Mouse (Mus musculus) myocyte (in vitro differentiated cells): ENCODE results near the gene Plxnd1.

Source experiments
- E2F4 ChIP-seq: IDR thresholded peaks from one replicate; pipeline ENCODE4 v1.6.1; 2011; ENCODE audit warnings: mild to moderate bottlenecking, control low read depth, moderate library complexity; ENCODE audit not compliant: insufficient read depth
- MAX ChIP-seq: IDR thresholded peaks from one replicate; pipeline ENCODE4 v1.6.1; 2011; ENCODE audit warnings: low read depth, mild to moderate bottlenecking, control low read depth
- MYOD1 ChIP-seq, 3 experiments: IDR thresholded peaks; one replicate each; pipeline ENCODE4 v1.6.1; 2011; ENCODE audit warnings: control low read depth in 2 of 3, low read depth in 2 of 3, mild to moderate bottlenecking in 2 of 3, moderate library complexity in 1 of 3; ENCODE audit not compliant: insufficient read length in 2 of 3, control insufficient read depth in 1 of 3
- MYOG ChIP-seq, 3 experiments: IDR thresholded peaks; one replicate each; pipeline ENCODE4 v1.6.1; 2011; ENCODE audit warnings: control low read depth in 2 of 3, low read depth in 2 of 3, mild to moderate bottlenecking in 2 of 3; ENCODE audit not compliant: insufficient read length in 2 of 3, control insufficient read depth in 1 of 3, insufficient read depth in 1 of 3
- POLR2A ChIP-seq: IDR thresholded peaks from one replicate; pipeline ENCODE4 v1.6.1; 2011; ENCODE audit warnings: low read depth, mild to moderate bottlenecking, control low read depth, moderate library complexity; ENCODE audit not compliant: insufficient read length
- POLR2AphosphoS2 ChIP-seq: IDR thresholded peaks from one replicate; pipeline ENCODE4 v1.6.1; 2011; ENCODE audit warnings: low read depth, control low read depth; ENCODE audit not compliant: insufficient read length
- SRF ChIP-seq: IDR thresholded peaks from one replicate; pipeline ENCODE4 v1.6.1; 2011; ENCODE audit warnings: low read depth; ENCODE audit not compliant: control insufficient read depth, insufficient read length
- TCF12 ChIP-seq: IDR thresholded peaks from one replicate; pipeline ENCODE4 v1.6.1; 2011; ENCODE audit warnings: mild to moderate bottlenecking, control low read depth; ENCODE audit not compliant: poor library complexity, insufficient read depth, severe bottlenecking
- TCF3 ChIP-seq: IDR thresholded peaks from one replicate; pipeline ENCODE4 v1.6.1; 2011; ENCODE audit warnings: low read depth, control low read depth; ENCODE audit not compliant: insufficient read length
- USF1 ChIP-seq: IDR thresholded peaks from one replicate; pipeline ENCODE4 v1.6.1; 2011; ENCODE audit warnings: low read depth, mild to moderate bottlenecking, control low read depth, moderate library complexity

DNA sequence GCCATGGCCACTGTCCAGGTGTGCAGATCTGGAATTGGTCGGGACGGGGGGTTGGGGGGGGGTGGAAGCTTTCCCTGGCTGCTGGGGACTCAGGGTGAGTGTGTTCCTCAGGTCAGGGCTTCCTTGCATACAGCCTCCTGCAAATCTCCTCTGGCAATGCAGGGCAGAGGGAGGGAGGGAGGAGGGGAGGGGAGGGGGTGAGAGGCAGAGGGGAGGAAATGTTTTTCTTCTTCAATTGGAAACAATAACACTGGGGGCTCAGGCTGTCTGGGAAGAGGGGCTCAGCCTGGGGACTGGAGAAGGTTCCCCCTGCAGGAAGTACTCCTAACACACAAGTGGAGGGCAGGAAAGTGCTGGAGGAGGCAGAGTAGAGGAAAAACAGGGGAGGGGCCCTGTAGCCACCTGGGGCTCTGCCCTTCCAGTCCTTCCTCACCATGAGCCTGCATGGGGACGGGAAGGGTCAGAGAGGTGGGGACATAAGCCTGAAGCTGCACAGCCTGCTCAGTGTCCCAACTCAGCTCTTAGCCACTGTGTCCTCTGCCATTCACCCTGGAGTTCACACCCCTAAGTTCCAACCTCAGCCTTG is 3.0 kb upstream of the Plxnd1 start:
- no peak for TF ChIP-seq TCF12
- no peak for TF ChIP-seq POLR2A
- TF ChIP-seq E2F4: no peak
- no peak for TF ChIP-seq MYOG (IDR thresholded peaks at IDR 0.05; ENCODE audit: control insufficient read depth in 1 of 3, insufficient read depth in 1 of 3, insufficient read length in 2 of 3, low read depth in 2 of 3)
- TF ChIP-seq SRF: no peak
- no peak for TF ChIP-seq MAX
- TF ChIP-seq USF1: no peak
- TF ChIP-seq MYOD1 (IDR thresholded peaks at IDR 0.05; ENCODE audit: control insufficient read depth in 1 of 3, insufficient read length in 2 of 3, low read depth in 2 of 3): no peak
- TF ChIP-seq POLR2AphosphoS2: no peak
- TF ChIP-seq TCF3: no peak
